Mouse (Mus musculus) neural tube, embryonic 11.5 days (tissue): ENCODE measurements around the gene Cpsf4. TPM values are rescaled to one million over a fixed set of nuclear protein-coding genes. Genes with fewer than 3 reads are reported as not detected.
"Not testable (repeated sequence)": the region's sequence is repeated elsewhere in the genome, so short reads cannot be mapped to it uniquely, and the experiment has no call there.

Source experiments
- ATAC-seq: fragments of 200-750 bp; cut with Nextera tagmentation; 2 replicates; pipeline ENCODE4 v1.8.0; 2017; ENCODE audit warnings: moderate number of reproducible peaks, mild to moderate bottlenecking, moderate TSS enrichment, moderate library complexity; ENCODE audit not compliant: insufficient read depth, low FRiP score, low TSS enrichment
- DNase-seq: peaks from one replicate; pipeline ENCODE4 v3.0.0-alpha.2; 2015; ENCODE audit warnings: low spot score
- H3K27ac ChIP-seq: fragments of 300-500 bp; sonication (generic); 2 replicates; pipeline ENCODE4 v1.5.1; 2014; ENCODE audit warnings: low read depth, mild to moderate bottlenecking, low read length
- H3K27me3 ChIP-seq: fragments of 300-500 bp; sonication (generic); 2 replicates; pipeline ENCODE4 v1.6.1; 2014; ENCODE audit warnings: mild to moderate bottlenecking, low read length, mixed read lengths; ENCODE audit not compliant: control insufficient read depth, insufficient read depth
- H3K36me3 ChIP-seq: fragments of 300-500 bp; sonication (generic); 2 replicates; pipeline ENCODE4 v1.6.1; 2014; ENCODE audit warnings: mild to moderate bottlenecking, low read length, moderate library complexity, mixed read lengths; ENCODE audit not compliant: control insufficient read depth, insufficient read depth
- H3K4me1 ChIP-seq: fragments of 300-500 bp; sonication (generic); 2 replicates; pipeline ENCODE4 v1.6.1; 2014; ENCODE audit warnings: low read length, mixed read lengths; ENCODE audit not compliant: control insufficient read depth, insufficient read depth
- H3K4me2 ChIP-seq: fragments of 300-500 bp; sonication (generic); 2 replicates; pipeline ENCODE4 v1.6.1; 2014; ENCODE audit warnings: low read depth, mild to moderate bottlenecking, moderate library complexity
- H3K4me3 ChIP-seq: fragments of 300-500 bp; sonication (generic); 2 replicates; pipeline ENCODE4 v1.5.1; 2014; ENCODE audit warnings: low read depth, low read length
- H3K9ac ChIP-seq: fragments of 300-500 bp; sonication (generic); 2 replicates; pipeline ENCODE4 v1.6.1; 2014; ENCODE audit warnings: mild to moderate bottlenecking, low read length
- H3K9me3 ChIP-seq: fragments of 300-500 bp; sonication (generic); 2 replicates; pipeline ENCODE4 v1.6.1; 2016; ENCODE audit warnings: low read length; ENCODE audit not compliant: control insufficient read depth
- WGBS: fragments of 180-500 bp; shearing (Covaris S2); extraction: QIAGEN DNeasy Blood & Tissue Kit; methylation state at CpG from one replicate; pipeline ENCODE4 v1.1.7; 2014; 5-methylcytosine and 5-hydroxymethylcytosine counted together
- polyA plus RNA-seq: library from polyadenylated mRNA; unstranded; fragments of >200 nt; fragmentation: Nextera tagmentation; extraction: Ambion mirVana; gene quantifications from 2 replicates; pipeline ENCODE4 v1.2.1, GENCODE M21; 2014

Cpsf4 gene
- polyA plus RNA-seq, 1 experiment from 2014 or later, result 41.1 TPM

- DNase-seq (no peak), ATAC-seq (no peak)
- H3K27me3 ChIP-seq, result no peaks in the 10 kb centered on the region
- H3K4me1 ChIP-seq, result peaks cover 6% of the 10 kb centered on the region
- no peak overlapping the region for H3K9ac ChIP-seq
- H3K27ac ChIP-seq, result no peak overlapping the region
- no peaks in the 10 kb centered on the region for H3K9me3 ChIP-seq
- H3K4me3 ChIP-seq, result no peak overlapping the region
- H3K36me3 ChIP-seq, result peaks cover 5% of the 10 kb centered on the region; the same call in 1 of the 2 replicates
- 84% methylated on average over 5 of the region's 6 CpGs for WGBS
- no peak overlapping the region for H3K4me2 ChIP-seq
These were observed 40.9 kb downstream of the Cpsf4 start for GRCm38 (mm10) chr5:145207954-145208353.

- not testable (repeated sequence) for DNase-seq, H3K4me1 ChIP-seq, H3K27me3 ChIP-seq, H3K9ac ChIP-seq, H3K9me3 ChIP-seq, H3K4me3 ChIP-seq, H3K4me2 ChIP-seq, ATAC-seq, H3K27ac ChIP-seq, H3K36me3 ChIP-seq
- 41% methylated on average over 11 of the region's 11 CpGs for WGBS
These were observed 41.4 kb downstream of the Cpsf4 start for GRCm38 (mm10) chr5:145208391-145208790.

GRCm38 (mm10) chr5:145211340-145211739 lies 44.3 kb downstream of the Cpsf4 start:
- 91% methylated on average over 4 of the region's 4 CpGs for WGBS
- H3K36me3 ChIP-seq, result peaks cover 7% of the 10 kb centered on the region
- H3K4me3 ChIP-seq, result no peak overlapping the region
- H3K4me1 ChIP-seq, result no peaks in the 10 kb centered on the region
- H3K4me2 ChIP-seq, result no peak overlapping the region
- ATAC-seq, result no peak
- H3K27ac ChIP-seq, result no peak overlapping the region
- H3K9ac ChIP-seq, result no peak overlapping the region
- no peaks in the 10 kb centered on the region for H3K9me3 ChIP-seq
- DNase-seq, result no peak
- H3K27me3 ChIP-seq, result no peaks in the 10 kb centered on the region

- WGBS, result 91% methylated on average over 4 of the region's 4 CpGs
- Histone ChIP-seq H3K9ac (no peak overlapping the region), H3K4me3 (no peak overlapping the region), H3K4me1 (no peaks in the 10 kb centered on the region), H3K27me3 (no peaks in the 10 kb centered on the region), H3K9me3 (no peaks in the 10 kb centered on the region), H3K27ac (no peak overlapping the region), H3K36me3 (peaks cover 7% of the 10 kb centered on the region), H3K4me2 (no peak overlapping the region)
- no peak for DNase-seq
- no peak for ATAC-seq
These were observed 45.2 kb downstream of the Cpsf4 start for GRCm38 (mm10) chr5:145212216-145212615.

- WGBS, result 89% methylated on average over 3 of the region's 3 CpGs
- DNase-seq (no peak), ATAC-seq (no peak)
- no peaks in the 10 kb centered on the region for H3K27me3 ChIP-seq
- no peaks in the 10 kb centered on the region for H3K4me1 ChIP-seq
- no peaks in the 10 kb centered on the region for H3K9me3 ChIP-seq
- no peak overlapping the region for H3K4me2 ChIP-seq
- no peak overlapping the region for H3K4me3 ChIP-seq
- no peak overlapping the region for H3K27ac ChIP-seq
- no peak overlapping the region for H3K9ac ChIP-seq
- H3K36me3 ChIP-seq, result peaks cover 7% of the 10 kb centered on the region
These were observed 46.5 kb downstream of the Cpsf4 start for GRCm38 (mm10) chr5:145213505-145213904.

GRCm38 (mm10) chr5:145214679-145215078 lies 47.7 kb downstream of the Cpsf4 start:
- 68% methylated on average over 4 of the region's 4 CpGs for WGBS
- no peak overlapping the region for H3K27ac ChIP-seq
- no peaks in the 10 kb centered on the region for H3K9me3 ChIP-seq
- H3K27me3 ChIP-seq, result no peaks in the 10 kb centered on the region
- no peaks in the 10 kb centered on the region for H3K4me1 ChIP-seq
- ATAC-seq (no peak), DNase-seq (no peak)
- H3K4me2 ChIP-seq, result no peak overlapping the region
- H3K9ac ChIP-seq, result no peak overlapping the region
- H3K4me3 ChIP-seq, result no peak overlapping the region
- peaks cover 11% of the 10 kb centered on the region for H3K36me3 ChIP-seq

- Histone ChIP-seq H3K36me3 (peaks cover 17% of the 10 kb centered on the region), H3K4me2 (no peak overlapping the region), H3K27ac (no peak overlapping the region), H3K4me1 (no peaks in the 10 kb centered on the region), H3K9me3 (no peaks in the 10 kb centered on the region), H3K9ac (no peak overlapping the region), H3K27me3 (no peaks in the 10 kb centered on the region), H3K4me3 (no peak overlapping the region)
- no peak for ATAC-seq
- no peak for DNase-seq
- WGBS, result 93% methylated on average over 6 of the region's 6 CpGs
These were observed 50.7 kb downstream of the Cpsf4 start for GRCm38 (mm10) chr5:145217746-145218145.

- 95% methylated on average over 21 of the region's 21 CpGs for WGBS
- Histone ChIP-seq H3K4me2 (no peak overlapping the region), H3K36me3 (peaks cover 17% of the 10 kb centered on the region), H3K4me3 (no peak overlapping the region), H3K27ac (no peak overlapping the region), H3K4me1 (no peaks in the 10 kb centered on the region), H3K9me3 (no peaks in the 10 kb centered on the region), H3K9ac (no peak overlapping the region), H3K27me3 (no peaks in the 10 kb centered on the region)
- ATAC-seq, result no peak
- DNase-seq, result no peak
These were observed 51.2 kb downstream of the Cpsf4 start for GRCm38 (mm10) chr5:145218206-145218605.

GRCm38 (mm10) chr5:145218671-145219070 lies 51.7 kb downstream of the Cpsf4 start:
- H3K36me3 ChIP-seq, result peaks cover 17% of the 10 kb centered on the region
- no peaks in the 10 kb centered on the region for H3K9me3 ChIP-seq
- no peak overlapping the region for H3K4me2 ChIP-seq
- H3K27me3 ChIP-seq, result no peaks in the 10 kb centered on the region
- no peaks in the 10 kb centered on the region for H3K4me1 ChIP-seq
- no peak overlapping the region for H3K9ac ChIP-seq
- H3K27ac ChIP-seq, result no peak overlapping the region
- DNase-seq (no peak), ATAC-seq (no peak)
- WGBS, result 95% methylated on average over 20 of the region's 20 CpGs
- H3K4me3 ChIP-seq, result no peak overlapping the region
